Mouse (Mus musculus) CH12.LX (cell line): ENCODE results near the gene Lyg1. TPM values are rescaled to one million over a fixed set of nuclear protein-coding genes. Genes with fewer than 3 reads are reported as not detected.
A peak's percentile ranks its signal among the peaks of the same experiment; 100 is the strongest.

Source experiments
- DNase-seq: peaks from one replicate; pipeline ENCODE4 v3.0.0-alpha.2; 2013; ENCODE audit errors: extremely low read depth
- H3K27ac ChIP-seq: 2 replicates; pipeline ENCODE4 v1.5.1; 2012; ENCODE audit warnings: low read depth, mild to moderate bottlenecking, control low read depth, moderate library complexity; ENCODE audit not compliant: insufficient read depth
- H3K27me3 ChIP-seq: replicated peaks from 2 replicates; pipeline ENCODE3; 2012; ENCODE audit warnings: inconsistent platforms
- H3K36me3 ChIP-seq, 2 experiments: replicated peaks in 1 of 2; 2 replicates each; pipeline versions ENCODE3 to v1.6.1; 2012; ENCODE audit warnings: inconsistent platforms in 1 of 2, low read length in 1 of 2, mild to moderate bottlenecking in 1 of 2, mixed read lengths in 1 of 2, moderate library complexity in 1 of 2; ENCODE audit not compliant: control insufficient read depth in 1 of 2, insufficient read depth in 1 of 2
- H3K4me1 ChIP-seq, 2 experiments: 2 replicates each; pipeline ENCODE4 v1.6.1; 2012; ENCODE audit warnings: inconsistent platforms in 1 of 2, moderate library complexity in 1 of 2; ENCODE audit not compliant: insufficient read depth in 2 of 2, control insufficient read depth in 1 of 2
- H3K4me2 ChIP-seq: 2 replicates; pipeline ENCODE4 v1.6.1; 2012; ENCODE audit warnings: low read depth, mild to moderate bottlenecking, control low read depth; ENCODE audit not compliant: poor library complexity, insufficient read depth, severe bottlenecking
- H3K4me3 ChIP-seq, 3 experiments: fragments of 150-350 bp in 1 of 3; sonication (generic) in 1 of 3; replicated peaks in 1 of 3; 2 replicates each; pipeline versions ENCODE3 to v1.5.1; 2011 to 2012; ENCODE audit warnings: low read depth in 2 of 3, low read length in 2 of 3, mild to moderate bottlenecking in 2 of 3, moderate library complexity in 2 of 3, control low read depth in 1 of 3, improper control_type of control experiment in 1 of 3, inconsistent platforms in 1 of 3, mixed read lengths in 1 of 3; ENCODE audit not compliant: poor library complexity in 1 of 3
- H3K79me2 ChIP-seq: replicated peaks from 2 replicates; pipeline ENCODE4 v1.6.1; 2012; ENCODE audit warnings: mild to moderate bottlenecking, moderate library complexity; ENCODE audit not compliant: control insufficient read depth, poor library complexity, insufficient read depth, severe bottlenecking; ENCODE audit errors: extremely low read depth
- H3K9ac ChIP-seq: 2 replicates; pipeline ENCODE4 v1.6.1; 2012; ENCODE audit warnings: low read depth, mild to moderate bottlenecking, control low read depth, moderate library complexity; ENCODE audit not compliant: insufficient read depth
- H3K9me3 ChIP-seq: replicated peaks from 2 replicates; pipeline ENCODE3; 2012; ENCODE audit warnings: low read length, inconsistent platforms, mixed read lengths
- BHLHE40 ChIP-seq: IDR thresholded peaks from 2 replicates; pipeline ENCODE4 v1.6.1; 2011; ENCODE audit warnings: mild to moderate bottlenecking, low read depth, low read length, improper control_type of control experiment
- CHD1 ChIP-seq: IDR thresholded peaks from 2 replicates; pipeline ENCODE4 v1.6.1; 2012; ENCODE audit warnings: low read depth, low read length, improper control_type of control experiment, inconsistent platforms
- CHD2 ChIP-seq: IDR thresholded peaks from 2 replicates; pipeline ENCODE4 v1.6.1; 2011; ENCODE audit warnings: low read length, improper control_type of control experiment
- CTCF ChIP-seq, 2 experiments: IDR thresholded peaks in 1 of 2; conservative IDR thresholded peaks in 1 of 2; 2 replicates each; pipeline ENCODE4 v1.5.1; 2011 to 2012; ENCODE audit warnings: low read depth in 2 of 2, low read length in 2 of 2, improper control_type of control experiment in 1 of 2, inconsistent platforms in 1 of 2, mild to moderate bottlenecking in 1 of 2, moderate library complexity in 1 of 2
- E2F4 ChIP-seq: IDR thresholded peaks from 2 replicates; pipeline ENCODE4 v1.6.1; 2011; ENCODE audit warnings: low read depth, low read length, improper control_type of control experiment; ENCODE audit not compliant: insufficient replicate concordance
- ELF1 ChIP-seq: IDR thresholded peaks from 2 replicates; pipeline ENCODE4 v1.6.1; 2014; ENCODE audit warnings: low read depth, mild to moderate bottlenecking, inconsistent platforms, low read length, improper control_type of control experiment
- EP300 ChIP-seq: IDR thresholded peaks from 2 replicates; pipeline ENCODE4 v1.6.1; 2011; ENCODE audit warnings: low read length, improper control_type of control experiment
- ETS1 ChIP-seq: conservative IDR thresholded peaks from 2 replicates; pipeline ENCODE4 v1.6.1; 2012; ENCODE audit warnings: low read depth, mild to moderate bottlenecking, inconsistent platforms, low read length, improper control_type of control experiment, moderate library complexity
- GABPA ChIP-seq: IDR thresholded peaks from 2 replicates; pipeline ENCODE4 v1.6.1; 2012; ENCODE audit warnings: low read depth, low read length, improper control_type of control experiment, inconsistent platforms; ENCODE audit not compliant: insufficient replicate concordance
- HCFC1 ChIP-seq: IDR thresholded peaks from 2 replicates; pipeline ENCODE4 v1.6.1; 2012; ENCODE audit warnings: low read depth, mild to moderate bottlenecking, inconsistent platforms, low read length, improper control_type of control experiment
- IRF4 ChIP-seq: IDR thresholded peaks from 2 replicates; pipeline ENCODE4 v1.6.1; 2014; ENCODE audit warnings: low read depth, mild to moderate bottlenecking, inconsistent platforms, low read length, improper control_type of control experiment
- JUN ChIP-seq: IDR thresholded peaks from 2 replicates; pipeline ENCODE4 v1.6.1; 2011; ENCODE audit warnings: low read depth, mild to moderate bottlenecking, low read length, improper control_type of control experiment, moderate library complexity; ENCODE audit not compliant: insufficient read depth
- JUND ChIP-seq: conservative IDR thresholded peaks from 2 replicates; pipeline ENCODE4 v1.6.1; 2011; ENCODE audit warnings: low read depth, low read length, improper control_type of control experiment
- KAT2A ChIP-seq: IDR thresholded peaks from 2 replicates; pipeline ENCODE4 v1.6.1; 2012; ENCODE audit warnings: low read length, improper control_type of control experiment, inconsistent platforms; ENCODE audit not compliant: insufficient replicate concordance
- MAFK ChIP-seq: IDR thresholded peaks from 2 replicates; pipeline ENCODE4 v1.6.1; 2011; ENCODE audit warnings: low read length, improper control_type of control experiment; ENCODE audit not compliant: insufficient replicate concordance
- MAX ChIP-seq: IDR thresholded peaks from 2 replicates; pipeline ENCODE4 v1.6.1; 2011; ENCODE audit warnings: low read length, improper control_type of control experiment
- MAZ ChIP-seq: IDR thresholded peaks from 2 replicates; pipeline ENCODE4 v1.6.1; 2012; ENCODE audit warnings: low read depth, mild to moderate bottlenecking, inconsistent platforms, low read length, improper control_type of control experiment, moderate library complexity
- MEF2A ChIP-seq: IDR thresholded peaks from 2 replicates; pipeline ENCODE4 v1.6.1; 2014; ENCODE audit warnings: low read depth, mild to moderate bottlenecking, inconsistent platforms, low read length, improper control_type of control experiment, borderline replicate concordance
- MXI1 ChIP-seq: IDR thresholded peaks from 2 replicates; pipeline ENCODE4 v1.6.1; 2011; ENCODE audit warnings: mild to moderate bottlenecking, low read depth, low read length, improper control_type of control experiment
- MYC ChIP-seq: IDR thresholded peaks from 2 replicates; pipeline ENCODE4 v1.6.1; 2011; ENCODE audit warnings: low read depth, mild to moderate bottlenecking, improper control_type of control experiment, low read length
- NELFE ChIP-seq: IDR thresholded peaks from 2 replicates; pipeline ENCODE4 v1.6.1; 2011; ENCODE audit warnings: low read depth, low read length, improper control_type of control experiment
- NRF1 ChIP-seq: IDR thresholded peaks from 2 replicates; pipeline ENCODE4 v1.6.1; 2014; ENCODE audit warnings: low read depth, mild to moderate bottlenecking, inconsistent platforms, low read length, improper control_type of control experiment, moderate library complexity
- PAX5 ChIP-seq: IDR thresholded peaks from 2 replicates; pipeline ENCODE4 v1.6.1; 2012; ENCODE audit warnings: low read length, inconsistent platforms, mixed read lengths
- POLR2A ChIP-seq: IDR thresholded peaks from 2 replicates; pipeline ENCODE4 v1.6.1; 2011; ENCODE audit warnings: low read depth, mild to moderate bottlenecking, improper control_type of control experiment, low read length
- POLR2AphosphoS2 ChIP-seq: IDR thresholded peaks from 2 replicates; pipeline ENCODE4 v1.6.1; 2011; ENCODE audit warnings: low read depth, low read length, improper control_type of control experiment
- RAD21 ChIP-seq: IDR thresholded peaks from 2 replicates; pipeline ENCODE4 v1.6.1; 2011; ENCODE audit warnings: low read depth, mild to moderate bottlenecking, low read length, improper control_type of control experiment, moderate library complexity
- RCOR1 ChIP-seq: conservative IDR thresholded peaks from 2 replicates; pipeline ENCODE4 v1.6.1; 2012; ENCODE audit warnings: low read depth, mild to moderate bottlenecking, inconsistent platforms, low read length, improper control_type of control experiment
- SIN3A ChIP-seq: IDR thresholded peaks from 2 replicates; pipeline ENCODE4 v1.6.1; 2012; ENCODE audit warnings: low read length, improper control_type of control experiment, inconsistent platforms
- SMC3 ChIP-seq: IDR thresholded peaks from 2 replicates; pipeline ENCODE4 v1.6.1; 2011; ENCODE audit warnings: low read depth, low read length, improper control_type of control experiment
- TBP ChIP-seq: conservative IDR thresholded peaks from 2 replicates; pipeline ENCODE4 v1.6.1; 2011; ENCODE audit warnings: low read depth, low read length, improper control_type of control experiment
- TCF12 ChIP-seq: IDR thresholded peaks from 2 replicates; pipeline ENCODE4 v1.6.1; 2014; ENCODE audit warnings: low read depth, mild to moderate bottlenecking, inconsistent platforms, low read length, improper control_type of control experiment
- UBTF ChIP-seq: IDR thresholded peaks from 2 replicates; pipeline ENCODE4 v1.6.1; 2012; ENCODE audit warnings: low read depth, mild to moderate bottlenecking, inconsistent platforms, low read length, improper control_type of control experiment, moderate library complexity
- USF1 ChIP-seq: IDR thresholded peaks from 2 replicates; pipeline ENCODE4 v1.6.1; 2014; ENCODE audit warnings: low read depth, mild to moderate bottlenecking, inconsistent platforms, low read length, improper control_type of control experiment
- USF2 ChIP-seq: conservative IDR thresholded peaks from 2 replicates; pipeline ENCODE4 v1.6.1; 2011; ENCODE audit warnings: low read depth, low read length, improper control_type of control experiment
- ZC3H11A ChIP-seq: IDR thresholded peaks from 2 replicates; pipeline ENCODE4 v1.6.1; 2012; ENCODE audit warnings: low read depth, mild to moderate bottlenecking, inconsistent platforms, low read length, improper control_type of control experiment
- ZKSCAN1 ChIP-seq: IDR thresholded peaks from 2 replicates; pipeline ENCODE4 v1.6.1; 2012; ENCODE audit warnings: low read depth, inconsistent platforms, low read length, improper control_type of control experiment, borderline replicate concordance
- ZMIZ1 ChIP-seq: IDR thresholded peaks from 2 replicates; pipeline ENCODE4 v1.6.1; 2012; ENCODE audit warnings: low read depth, mild to moderate bottlenecking, inconsistent platforms, low read length, improper control_type of control experiment
- ZNF384 ChIP-seq: IDR thresholded peaks from 2 replicates; pipeline ENCODE4 v1.6.1; 2012; ENCODE audit warnings: low read depth, low read length, improper control_type of control experiment, inconsistent platforms
- dilution Hi-C: fragments of 300-500 bp; cut with MboI; formaldehyde crosslinking; loops from 2 replicates; pipeline ENCODE4 v1.14.3; 2020; ENCODE audit warnings: low sequenced_read_pairs; ENCODE audit not compliant: extremely low pct_unique_long_range_greater_than_20kb, extremely low pct_ligation_motif_present
- in situ Hi-C: fragments of 300-500 bp; cut with MboI; formaldehyde crosslinking; loops from 3 replicates; pipeline ENCODE4 v1.14.3; 2019; ENCODE audit warnings: low sequenced_read_pairs, low pct_ligation_motif_present, low pct_unique_long_range_greater_than_20kb, mixed read lengths
- polyA plus RNA-seq: library from polyadenylated mRNA; unstranded; fragments of >175 nt; gene quantifications from 2 replicates; pipeline ENCODE4 v1.2.1, GENCODE M21; 2012; ENCODE audit warnings: low read depth; ENCODE audit not compliant: insufficient read length
- total RNA-seq, 2 experiments: library from RNA; depleted of rRNA; stranded (reverse); fragments of 300-350 nt in 1 of 2; fragments of >200 nt in 1 of 2; gene quantifications; 2 replicates each; pipeline ENCODE4 v1.2.3; 2012 to 2014

The Lyg1 gene
- total and polyA plus RNA-seq, 3 experiments: not detected

DNA sequence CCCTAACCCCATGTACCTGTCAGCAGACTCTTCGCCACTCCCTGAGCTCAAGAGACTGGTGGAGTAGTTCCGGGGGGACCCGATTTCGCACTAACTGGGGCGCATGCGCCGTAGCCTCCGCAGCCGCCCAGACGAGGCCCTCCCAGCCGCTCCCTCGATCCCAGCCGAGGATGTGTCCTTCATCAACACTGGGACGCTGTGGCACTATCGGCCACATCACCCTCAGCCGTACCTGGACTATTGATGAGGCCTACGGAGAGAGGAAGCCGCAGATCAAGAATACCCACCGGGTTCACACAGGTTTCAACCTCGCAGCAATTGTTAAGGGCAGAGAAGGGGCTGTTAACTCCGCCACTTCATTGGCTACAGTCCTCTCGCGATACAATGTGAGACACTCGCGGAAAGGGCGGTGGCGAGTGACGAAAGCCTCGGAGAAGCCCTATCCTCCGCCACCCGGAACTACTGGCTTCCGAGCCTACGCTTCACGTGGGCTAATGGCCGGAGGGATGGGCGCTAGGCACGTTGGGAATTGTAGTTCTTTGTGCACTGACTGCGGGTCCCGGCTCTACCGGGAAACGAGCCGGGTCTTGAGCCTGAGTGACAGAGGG is 39.4 kb upstream of the Lyg1 start:
- dilution Hi-C loops: no loop called here
- peak; percentile 85 for TF ChIP-seq USF2
- no peak for TF ChIP-seq PAX5
- TF ChIP-seq EP300: no peak
- peak; percentile 50; the same call in 1 of the 2 replicates for TF ChIP-seq UBTF
- no peak for TF ChIP-seq RAD21
- peak; percentile 94 for TF ChIP-seq USF1
- TF ChIP-seq MAZ: no peak
- peak; percentile 93 for TF ChIP-seq POLR2A
- no peak for TF ChIP-seq JUN
- TF ChIP-seq ELF1: peak; percentile 98
- TF ChIP-seq JUND: no peak
- TF ChIP-seq BHLHE40: peak; percentile 59
- peak; percentile 91; the same call in 1 of the 2 replicates for TF ChIP-seq KAT2A
- TF ChIP-seq CTCF (conservative IDR thresholded peaks at IDR 0.05 in 1 of 2, IDR thresholded peaks at IDR 0.05 in 1 of 2; ENCODE audit: low read depth in 2 of 2, low read length in 2 of 2): no peak
- peak; percentile 84; the same call in 1 of the 2 replicates for TF ChIP-seq ZMIZ1
- peak; percentile 85; the same call in 1 of the 2 replicates for TF ChIP-seq POLR2AphosphoS2
- no peak for TF ChIP-seq RCOR1
- TF ChIP-seq MAX: peak; percentile 92
- no peak for TF ChIP-seq CHD1
- no peak for TF ChIP-seq ZNF384
- peak; percentile 80; the same call in 1 of the 2 replicates for TF ChIP-seq SIN3A
- no peak for TF ChIP-seq MAFK
- peak; percentile 90 for TF ChIP-seq TBP
- peak; percentile 93 for TF ChIP-seq NELFE
- TF ChIP-seq SMC3: no peak
- TF ChIP-seq NRF1: peak; percentile 88
- TF ChIP-seq MYC: peak; percentile 64; the same call in 1 of the 2 replicates
- TF ChIP-seq IRF4: no peak
- no peak; the same call in 1 of the 2 replicates for TF ChIP-seq ETS1
- peak; percentile 54 for TF ChIP-seq TCF12
- no peak for TF ChIP-seq E2F4
- TF ChIP-seq HCFC1: peak; percentile 95
- TF ChIP-seq MXI1: peak; percentile 81; the same call in 1 of the 2 replicates
- no peak for TF ChIP-seq ZKSCAN1
- peak; percentile 98 for TF ChIP-seq CHD2
- TF ChIP-seq GABPA: peak; percentile 34; the same call in 1 of the 2 replicates
- no peak for TF ChIP-seq ZC3H11A
- TF ChIP-seq MEF2A: peak; percentile 17; the same call in 1 of the 2 replicates
- TF ChIP-seq, all 38 proteins: peak for 21

More for the DNA sequence above, 39.4 kb upstream of the Lyg1 start:
- Histone ChIP-seq H3K27me3 (no peaks in the 10 kb centered on the region), H3K9ac (peak overlapping the region; percentile 87), H3K36me3 (peaks cover 29 to 43% of the 10 kb centered on the region in 2 experiments), H3K27ac (peak overlapping the region; percentile 78), H3K79me2 (peaks cover 58% of the 10 kb centered on the region), H3K9me3 (no peaks in the 10 kb centered on the region), H3K4me1 (peaks cover 5 to 20% of the 10 kb centered on the region in 2 experiments; a peak in 3 of 4 replicates), H3K4me2 (peak overlapping the region; percentile 96), H3K4me3 (peak overlapping the region; percentile 81 to 97 (median 82))
- in situ Hi-C loops: no loop called here
- DNase-seq: peak; percentile 99
